Mouse (Mus musculus) lung, embryonic 15.5 days (tissue): Measurements from ENCODE around the gene Rdh16. TPM values are rescaled to one million over a fixed set of nuclear protein-coding genes. Genes with fewer than 3 reads are reported as not detected.
"Not testable (repeated sequence)": the region's sequence is repeated elsewhere in the genome, so short reads cannot be mapped to it uniquely, and the experiment has no call there.

ENCODE experiments used
- ATAC-seq: fragments of 200-750 bp; cut with Nextera tagmentation; 2 replicates; pipeline ENCODE4 v1.8.0; 2017; ENCODE audit warnings: moderate number of reproducible peaks, borderline replicate concordance; ENCODE audit not compliant: low FRiP score, low TSS enrichment; ENCODE audit errors: extremely low read depth
- H3K27ac ChIP-seq: fragments of 300-500 bp; sonication (generic); 2 replicates; pipeline ENCODE4 v1.5.1; 2015; ENCODE audit warnings: moderate library complexity, mild to moderate bottlenecking, inconsistent platforms
- H3K27me3 ChIP-seq: fragments of 300-500 bp; sonication (generic); 2 replicates; pipeline ENCODE4 v1.6.1; 2015; ENCODE audit warnings: inconsistent platforms
- H3K36me3 ChIP-seq: fragments of 300-500 bp; sonication (generic); 2 replicates; pipeline ENCODE4 v1.6.1; 2015; ENCODE audit warnings: inconsistent platforms
- H3K4me1 ChIP-seq: fragments of 300-500 bp; sonication (generic); 2 replicates; pipeline ENCODE4 v1.6.1; 2015; ENCODE audit warnings: inconsistent platforms
- H3K4me2 ChIP-seq: fragments of 300-500 bp; sonication (generic); 2 replicates; pipeline ENCODE4 v1.6.1; 2015; ENCODE audit warnings: inconsistent platforms, mild to moderate bottlenecking, moderate library complexity
- H3K4me3 ChIP-seq: fragments of 300-500 bp; sonication (generic); 2 replicates; pipeline ENCODE4 v1.5.1; 2015; ENCODE audit warnings: mild to moderate bottlenecking, inconsistent platforms
- H3K9ac ChIP-seq: fragments of 300-500 bp; sonication (generic); 2 replicates; pipeline ENCODE4 v1.6.1; 2015; ENCODE audit warnings: inconsistent platforms
- H3K9me3 ChIP-seq: fragments of 300-500 bp; sonication (generic); 2 replicates; pipeline ENCODE4 v1.6.1; 2016; ENCODE audit warnings: inconsistent platforms
- WGBS: fragments of 180-500 bp; shearing (Covaris S2); methylation state at CpG from one replicate; pipeline ENCODE4 v1.1.7; 2015; 5-methylcytosine and 5-hydroxymethylcytosine counted together
- polyA plus RNA-seq: library from polyadenylated mRNA; unstranded; fragments of >200 nt; fragmentation: Nextera tagmentation; extraction: Ambion mirVana; gene quantifications from 2 replicates; pipeline ENCODE4 v1.2.1, GENCODE M21; 2015

The Rdh16 gene
- polyA plus RNA-seq, 1 experiment from 2014 or later, result not detected

- H3K4me2 ChIP-seq, H3K4me3 ChIP-seq, H3K9me3 ChIP-seq, H3K9ac ChIP-seq, H3K27me3 ChIP-seq, H3K4me1 ChIP-seq, H3K27ac ChIP-seq, ATAC-seq, H3K36me3 ChIP-seq: not testable (repeated sequence)
- WGBS, result 74% methylated on average over 1 of the region's 1 CpGs
These were observed 15.5 kb upstream of the Rdh16 start for GRCm38 (mm10) chr10:127785411-127785810.

DNA sequence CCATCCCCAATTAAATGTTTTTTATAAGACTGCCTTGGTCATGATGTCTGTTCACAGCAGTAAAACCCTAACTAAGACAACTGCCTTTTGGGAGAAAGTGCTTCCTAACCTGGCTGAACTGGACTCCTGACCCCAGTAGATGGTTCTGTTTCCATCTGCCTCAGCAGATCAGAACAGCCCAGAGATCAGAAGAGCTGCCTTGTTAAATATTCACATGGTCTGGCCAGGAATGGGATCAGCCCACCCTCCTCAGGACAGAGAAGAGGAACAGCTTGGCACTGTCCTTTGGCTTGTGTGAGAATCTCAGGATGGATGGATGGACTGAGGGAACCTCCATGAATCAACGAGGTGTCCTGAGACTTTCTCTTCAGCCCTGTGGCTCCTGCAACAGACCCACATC, 1.7 kb upstream of the Rdh16 start:
- Histone ChIP-seq H3K4me1 (no peaks in the 10 kb centered on the region), H3K9ac (no peak overlapping the region), H3K9me3 (no peaks in the 10 kb centered on the region), H3K27ac (no peak overlapping the region), H3K27me3 (no peaks in the 10 kb centered on the region), H3K36me3 (no peaks in the 10 kb centered on the region), H3K4me2 (no peak overlapping the region), H3K4me3 (no peak overlapping the region)
- ATAC-seq, result no peak
- WGBS, result 79% methylated on average over 1 of the region's 1 CpGs

DNA sequence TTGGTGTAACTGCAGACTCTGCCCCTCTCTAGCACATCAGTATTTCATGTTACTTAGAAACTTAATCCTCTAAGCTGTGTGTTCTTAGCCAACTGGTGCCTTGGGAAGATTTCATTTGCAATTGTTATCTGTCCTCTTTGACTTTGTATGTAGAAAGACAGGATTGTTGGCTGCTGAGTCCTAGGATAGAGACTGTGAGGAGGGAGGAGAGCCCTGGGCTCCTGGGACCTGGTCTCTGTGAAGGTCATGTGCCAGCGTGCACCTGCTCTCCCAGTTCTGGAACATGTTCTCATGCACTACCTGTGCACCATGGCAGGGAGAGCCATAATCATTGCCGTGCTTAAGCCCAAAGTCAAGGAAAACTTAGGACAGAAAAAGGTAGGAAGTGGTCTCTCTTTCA, 660 bp downstream of the Rdh16 start:
- no peaks in the 10 kb centered on the region for H3K4me1 ChIP-seq
- WGBS, result 88% methylated on average over 2 of the region's 2 CpGs
- no peak for ATAC-seq

DNA sequence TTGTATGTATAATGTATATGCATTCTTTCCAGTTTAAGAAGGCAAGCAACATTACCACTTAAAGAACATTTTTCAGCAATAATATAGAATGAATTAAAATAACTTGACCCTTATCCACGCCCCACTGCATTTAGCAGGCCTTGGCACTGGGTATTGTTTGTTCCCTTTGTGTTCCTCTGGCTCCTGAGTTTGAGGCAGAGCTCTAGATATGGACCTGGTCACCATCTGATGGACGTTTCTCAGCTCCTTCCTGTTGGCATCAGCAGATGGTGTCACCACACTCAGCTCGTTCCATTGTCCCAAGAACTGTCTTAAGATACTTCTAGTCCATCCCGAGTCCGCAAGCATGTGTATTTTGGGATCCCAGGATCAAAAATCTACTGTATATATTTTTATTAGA, 1.3 kb downstream of the Rdh16 start:
- H3K4me2 ChIP-seq, result no peak overlapping the region
- no peak overlapping the region for H3K27ac ChIP-seq
- no peaks in the 10 kb centered on the region for H3K4me1 ChIP-seq
- no peaks in the 10 kb centered on the region for H3K27me3 ChIP-seq
- no peaks in the 10 kb centered on the region for H3K9me3 ChIP-seq
- WGBS, result 69% methylated on average over 5 of the region's 5 CpGs
- H3K36me3 ChIP-seq, result no peaks in the 10 kb centered on the region
- no peak for ATAC-seq
- H3K9ac ChIP-seq, result no peak overlapping the region
- H3K4me3 ChIP-seq, result no peak overlapping the region

More for the DNA sequence above, 660 bp downstream of the Rdh16 start:
- H3K9me3 ChIP-seq, result no peaks in the 10 kb centered on the region
- no peaks in the 10 kb centered on the region for H3K27me3 ChIP-seq
- H3K4me3 ChIP-seq, result no peak overlapping the region
- H3K36me3 ChIP-seq, result no peaks in the 10 kb centered on the region
- no peak overlapping the region for H3K4me2 ChIP-seq
- H3K9ac ChIP-seq, result no peak overlapping the region
- H3K27ac ChIP-seq, result no peak overlapping the region

DNA sequence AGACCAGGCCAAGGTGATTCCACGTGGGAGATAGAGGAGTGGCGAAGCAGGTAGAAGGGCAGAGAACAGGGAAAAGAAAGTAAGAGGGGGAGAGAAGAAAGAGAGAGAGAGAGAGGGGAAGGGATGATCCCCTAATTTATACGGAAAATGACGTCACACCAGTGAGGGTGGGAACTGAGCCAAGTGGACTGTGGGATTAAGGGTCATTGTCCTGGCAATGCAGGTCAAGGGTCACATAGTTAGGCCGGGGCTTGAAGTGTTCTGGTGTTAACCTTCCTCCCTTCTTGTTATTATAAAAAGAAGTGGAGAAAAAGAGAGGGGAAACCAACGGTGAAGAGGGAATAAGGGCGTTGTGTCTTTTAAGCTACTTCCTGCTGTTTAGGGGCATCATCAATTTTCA, 3.5 kb downstream of the Rdh16 start:
- Histone ChIP-seq H3K27ac (no peak overlapping the region), H3K4me3 (no peak overlapping the region)

DNA sequence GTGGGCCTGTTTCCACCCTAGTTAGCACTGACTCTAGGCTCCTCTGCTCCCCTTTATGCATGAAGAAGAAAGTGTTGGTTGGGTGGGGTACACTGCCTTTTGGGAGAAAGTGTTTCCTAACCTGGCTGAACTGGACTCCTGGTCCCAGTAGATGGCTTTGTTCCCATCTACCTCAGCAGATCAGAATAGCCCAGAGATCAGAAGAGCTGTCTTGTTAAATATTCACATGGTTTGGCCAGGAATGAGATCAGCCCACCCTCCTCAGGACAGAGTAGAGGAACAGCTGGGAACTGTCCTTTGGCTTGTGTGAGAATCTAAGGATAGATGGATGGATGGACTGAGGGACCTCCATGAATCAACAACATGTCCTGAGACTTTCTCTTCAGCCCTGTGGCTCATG, 14.9 kb downstream of the Rdh16 start:
- Histone ChIP-seq H3K9ac (no peak overlapping the region), H3K36me3 (no peaks in the 10 kb centered on the region), H3K4me3 (no peak overlapping the region), H3K4me2 (no peak overlapping the region), H3K27me3 (no peaks in the 10 kb centered on the region), H3K9me3 (peaks cover 2% of the 10 kb centered on the region; the same call in 1 of the 2 replicates), H3K4me1 (no peaks in the 10 kb centered on the region), H3K27ac (no peak overlapping the region)
- no peak for ATAC-seq

More for the DNA sequence above, 3.5 kb downstream of the Rdh16 start:
- Histone ChIP-seq H3K4me2 (no peak overlapping the region), H3K9me3 (no peaks in the 10 kb centered on the region), H3K9ac (no peak overlapping the region), H3K4me1 (no peaks in the 10 kb centered on the region), H3K27me3 (no peaks in the 10 kb centered on the region), H3K36me3 (no peaks in the 10 kb centered on the region)
- ATAC-seq, result no peak
- 62% methylated on average over 7 of the region's 7 CpGs for WGBS

- not testable (repeated sequence) for H3K27ac ChIP-seq, ATAC-seq, H3K9ac ChIP-seq, H3K4me1 ChIP-seq, H3K9me3 ChIP-seq, H3K4me2 ChIP-seq, H3K4me3 ChIP-seq, H3K36me3 ChIP-seq, H3K27me3 ChIP-seq
- 67% methylated on average over 4 of the region's 4 CpGs for WGBS
These were observed 16.4 kb downstream of the Rdh16 start for GRCm38 (mm10) chr10:127817268-127817910.

DNA sequence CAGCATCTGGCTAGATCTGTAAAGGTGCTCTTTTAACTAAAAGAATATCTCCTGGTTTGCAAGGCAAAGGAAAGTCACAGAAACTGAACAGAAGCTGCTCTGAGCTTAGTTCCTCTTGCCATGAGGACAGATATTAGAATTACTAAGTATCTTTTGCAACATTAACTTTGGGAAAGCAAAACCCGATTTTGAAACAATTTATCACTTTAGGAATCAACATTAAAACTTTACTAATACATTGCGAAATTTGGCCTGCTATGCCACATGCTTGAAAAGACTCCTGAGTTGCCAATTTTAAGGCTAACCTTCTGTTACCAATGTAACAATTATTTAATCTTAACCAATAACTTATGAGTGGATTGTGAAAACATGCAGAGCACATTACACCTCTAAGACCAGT, 20.9 kb downstream of the Rdh16 start:
- ATAC-seq, H3K4me1 ChIP-seq: not testable (repeated sequence)
- WGBS, result 85% methylated on average over 2 of the region's 2 CpGs

DNA sequence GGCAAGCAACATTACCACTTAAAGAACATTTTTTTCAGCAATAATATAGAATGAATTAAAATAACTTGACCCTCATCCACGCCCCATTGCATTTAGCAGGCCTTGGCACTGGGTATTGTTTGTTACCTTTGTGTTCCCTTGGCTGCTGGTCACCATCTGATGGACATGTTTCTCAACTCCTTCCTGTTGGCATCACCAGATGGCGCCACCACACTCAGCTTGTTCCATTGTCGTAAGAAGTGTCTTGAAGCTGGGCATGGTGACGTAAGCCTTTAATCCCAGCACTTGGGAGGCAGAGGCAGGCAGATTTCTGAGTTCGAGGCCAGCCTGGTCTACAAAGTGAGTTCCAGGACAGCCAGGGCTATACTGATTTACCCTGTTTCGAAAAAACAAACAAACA, 24.4 kb downstream of the Rdh16 start:
- H3K9me3 ChIP-seq, result peaks cover 4% of the 10 kb centered on the region; the same call in 1 of the 2 replicates
- 76% methylated on average over 6 of the region's 6 CpGs for WGBS
- no peak overlapping the region for H3K4me3 ChIP-seq
- H3K9ac ChIP-seq, result no peak overlapping the region
- no peaks in the 10 kb centered on the region for H3K36me3 ChIP-seq
- H3K4me2 ChIP-seq, result no peak overlapping the region
- no peaks in the 10 kb centered on the region for H3K4me1 ChIP-seq
- no peaks in the 10 kb centered on the region for H3K27me3 ChIP-seq
- H3K27ac ChIP-seq, result no peak overlapping the region
- ATAC-seq, result no peak

More for the DNA sequence above, 20.9 kb downstream of the Rdh16 start:
- H3K4me3 ChIP-seq, H3K4me2 ChIP-seq, H3K9ac ChIP-seq, H3K9me3 ChIP-seq, H3K27me3 ChIP-seq, H3K27ac ChIP-seq, H3K36me3 ChIP-seq: not testable (repeated sequence)

DNA sequence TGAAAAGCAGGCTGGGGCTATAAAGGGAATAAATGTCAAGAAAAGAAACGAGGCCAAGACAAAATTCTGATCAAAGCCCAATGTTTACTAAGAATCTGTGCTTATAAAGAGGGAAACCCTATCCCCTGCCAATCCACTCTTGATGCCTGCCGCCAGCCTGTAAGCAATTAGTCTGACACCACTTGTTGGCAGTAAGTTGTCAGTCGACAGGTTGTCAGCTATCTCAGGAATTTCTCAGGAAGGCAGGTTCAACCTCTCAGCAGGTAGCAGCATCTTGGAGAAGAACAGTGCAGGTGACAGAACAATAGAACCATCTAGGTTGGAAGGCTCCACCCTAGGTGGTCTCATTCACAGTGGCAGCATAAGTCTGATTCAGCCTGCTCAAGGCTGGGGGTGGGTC, 28.2 kb downstream of the Rdh16 start:
- no peak overlapping the region for H3K27ac ChIP-seq
- H3K4me1 ChIP-seq, result no peaks in the 10 kb centered on the region
- no peak overlapping the region for H3K9ac ChIP-seq
- no peaks in the 10 kb centered on the region for H3K36me3 ChIP-seq
- H3K4me3 ChIP-seq, result no peak overlapping the region
- 60% methylated on average over 3 of the region's 3 CpGs for WGBS
- H3K9me3 ChIP-seq, result no peaks in the 10 kb centered on the region
- H3K27me3 ChIP-seq, result no peaks in the 10 kb centered on the region
- ATAC-seq, result no peak
- no peak overlapping the region for H3K4me2 ChIP-seq

GRCm38 (mm10) chr10:127834186-127834585, 33.2 kb downstream of the Rdh16 start:
- H3K9ac ChIP-seq, H3K9me3 ChIP-seq, H3K4me1 ChIP-seq, H3K27ac ChIP-seq, H3K36me3 ChIP-seq, H3K4me2 ChIP-seq, H3K4me3 ChIP-seq, H3K27me3 ChIP-seq, ATAC-seq: not testable (repeated sequence)
- WGBS, result 86% methylated on average over 1 of the region's 1 CpGs

- Histone ChIP-seq H3K9me3 (no peaks in the 10 kb centered on the region), H3K27me3 (no peaks in the 10 kb centered on the region), H3K27ac (no peak overlapping the region), H3K4me2 (no peak overlapping the region), H3K4me1 (no peaks in the 10 kb centered on the region), H3K4me3 (no peak overlapping the region), H3K36me3 (no peaks in the 10 kb centered on the region), H3K9ac (no peak overlapping the region)
- WGBS, result 71% methylated on average over 5 of the region's 5 CpGs
- ATAC-seq, result no peak
These were observed 34.3 kb downstream of the Rdh16 start for GRCm38 (mm10) chr10:127835292-127835691.

DNA sequence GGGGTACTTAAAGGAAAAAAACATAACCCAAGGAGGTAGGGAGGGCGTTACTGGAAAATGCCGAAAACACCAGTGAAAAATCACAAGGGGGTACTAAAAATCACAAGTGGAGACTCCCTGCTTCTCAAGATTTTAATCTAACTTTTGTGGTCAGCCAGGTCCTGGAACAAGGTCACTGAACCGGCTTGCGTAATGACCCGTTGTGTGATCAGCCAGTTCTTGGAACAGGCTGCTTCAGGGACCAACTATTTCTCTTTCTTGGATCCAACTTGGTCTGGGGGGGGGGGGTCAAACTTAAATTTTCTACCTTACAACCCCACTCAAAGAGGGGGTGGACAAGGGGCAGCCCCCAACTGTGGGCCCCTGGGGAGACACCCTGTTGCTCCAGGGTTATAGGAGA, 36.8 kb downstream of the Rdh16 start:
- H3K9me3 ChIP-seq, H3K27me3 ChIP-seq, H3K27ac ChIP-seq, H3K4me3 ChIP-seq, H3K36me3 ChIP-seq, H3K4me2 ChIP-seq, ATAC-seq, H3K9ac ChIP-seq, H3K4me1 ChIP-seq: not testable (repeated sequence)
- 87% methylated on average over 5 of the region's 5 CpGs for WGBS
